Mouse (Mus musculus) myocyte (in vitro differentiated cells): Measurements from ENCODE around the gene Kcnt2.

Source experiments
- CEBPB ChIP-seq: IDR thresholded peaks from 2 replicates; pipeline ENCODE4 v1.6.1; 2011; ENCODE audit warnings: mild to moderate bottlenecking, moderate library complexity; ENCODE audit not compliant: poor library complexity, insufficient read depth, severe bottlenecking
- MAX ChIP-seq: IDR thresholded peaks from one replicate; pipeline ENCODE4 v1.6.1; 2011; ENCODE audit warnings: low read depth, mild to moderate bottlenecking, control low read depth
- MYOD1 ChIP-seq, 3 experiments: IDR thresholded peaks; one replicate each; pipeline ENCODE4 v1.6.1; 2011; ENCODE audit warnings: control low read depth in 2 of 3, low read depth in 2 of 3, mild to moderate bottlenecking in 2 of 3, moderate library complexity in 1 of 3; ENCODE audit not compliant: insufficient read length in 2 of 3, control insufficient read depth in 1 of 3
- POLR2A ChIP-seq: IDR thresholded peaks from one replicate; pipeline ENCODE4 v1.6.1; 2011; ENCODE audit warnings: low read depth, mild to moderate bottlenecking, control low read depth, moderate library complexity; ENCODE audit not compliant: insufficient read length
- POLR2AphosphoS2 ChIP-seq: IDR thresholded peaks from one replicate; pipeline ENCODE4 v1.6.1; 2011; ENCODE audit warnings: low read depth, control low read depth; ENCODE audit not compliant: insufficient read length
- TCF12 ChIP-seq: IDR thresholded peaks from one replicate; pipeline ENCODE4 v1.6.1; 2011; ENCODE audit warnings: mild to moderate bottlenecking, control low read depth; ENCODE audit not compliant: poor library complexity, insufficient read depth, severe bottlenecking
- TCF3 ChIP-seq: IDR thresholded peaks from one replicate; pipeline ENCODE4 v1.6.1; 2011; ENCODE audit warnings: low read depth, control low read depth; ENCODE audit not compliant: insufficient read length
- USF1 ChIP-seq: IDR thresholded peaks from one replicate; pipeline ENCODE4 v1.6.1; 2011; ENCODE audit warnings: low read depth, mild to moderate bottlenecking, control low read depth, moderate library complexity

DNA sequence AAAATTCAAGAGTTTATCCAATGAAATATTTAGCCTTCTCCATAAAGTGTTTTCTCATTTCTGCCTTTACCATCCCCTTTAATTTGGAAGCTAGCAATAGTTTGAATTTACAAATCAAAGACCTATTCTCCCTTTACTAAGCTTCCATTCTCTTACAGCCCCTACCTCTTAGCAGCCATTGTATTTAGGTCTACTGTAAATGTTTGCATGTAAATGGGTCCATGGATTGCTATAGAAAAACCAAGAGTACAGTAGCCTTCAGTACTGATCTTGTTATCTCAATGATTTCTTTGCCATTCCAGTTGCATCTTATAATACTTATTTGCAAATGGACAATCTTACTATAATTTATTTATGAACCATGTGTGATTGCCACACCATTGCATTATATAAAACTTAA is 267.5 kb downstream of the Kcnt2 start:
- TF ChIP-seq POLR2AphosphoS2 = no peak
- no peak for TF ChIP-seq TCF3
- no peak for TF ChIP-seq POLR2A
- no peak for TF ChIP-seq USF1
- TF ChIP-seq TCF12 = no peak
- no peak for TF ChIP-seq MAX
- TF ChIP-seq MYOD1 (IDR thresholded peaks at IDR 0.05; ENCODE audit: control insufficient read depth in 1 of 3, insufficient read length in 2 of 3, low read depth in 2 of 3) = no peak
- no peak for TF ChIP-seq CEBPB
